Mouse (Mus musculus) mesoderm, embryonic 11.5 days (tissue): ENCODE measurements around the gene Gm27179.
"Not testable (repeated sequence)": the region's sequence is repeated elsewhere in the genome, so short reads cannot be mapped to it uniquely, and the experiment has no call there.

ENCODE experiments used
- DNase-seq: peaks from one replicate; pipeline ENCODE4 v3.0.0-alpha.2; 2012; ENCODE audit warnings: low read depth, low spot score

Gene Gm27179

DNA sequence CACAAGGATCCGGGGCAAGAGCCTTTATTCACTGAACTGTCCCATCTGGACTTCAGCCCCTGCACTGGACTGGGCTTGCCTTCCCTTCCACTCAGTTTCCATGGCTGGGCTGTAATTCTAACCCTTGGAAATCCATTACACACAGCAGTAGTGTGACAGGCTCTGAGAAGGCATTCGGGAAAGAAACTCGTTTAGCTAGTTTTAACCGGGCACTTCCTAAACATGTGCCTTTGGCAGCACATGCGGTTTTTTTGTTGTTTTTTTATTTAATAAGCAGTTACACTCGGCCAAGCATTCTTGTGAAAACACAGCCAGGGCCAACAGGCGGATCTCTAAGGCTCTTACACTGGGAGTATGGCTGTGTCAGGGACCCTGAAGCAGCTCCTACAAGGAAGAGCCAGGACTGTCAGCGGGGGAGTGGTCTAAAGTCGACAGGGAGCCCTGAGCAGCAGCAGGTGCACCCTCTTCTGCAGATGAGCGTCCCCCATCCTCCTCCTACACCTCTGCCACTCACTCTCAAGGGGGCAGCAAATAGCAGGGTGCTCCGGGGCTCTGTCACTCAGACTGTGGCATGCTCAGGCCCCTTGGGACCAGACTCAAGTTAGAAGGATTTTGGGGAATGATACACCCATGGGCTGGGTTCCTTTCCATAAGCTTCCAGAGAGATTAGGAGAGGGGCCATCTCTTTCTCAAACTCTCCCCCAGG lies 38.3 kb downstream of the Gm27179 start:
- not testable (repeated sequence) for DNase-seq

DNA sequence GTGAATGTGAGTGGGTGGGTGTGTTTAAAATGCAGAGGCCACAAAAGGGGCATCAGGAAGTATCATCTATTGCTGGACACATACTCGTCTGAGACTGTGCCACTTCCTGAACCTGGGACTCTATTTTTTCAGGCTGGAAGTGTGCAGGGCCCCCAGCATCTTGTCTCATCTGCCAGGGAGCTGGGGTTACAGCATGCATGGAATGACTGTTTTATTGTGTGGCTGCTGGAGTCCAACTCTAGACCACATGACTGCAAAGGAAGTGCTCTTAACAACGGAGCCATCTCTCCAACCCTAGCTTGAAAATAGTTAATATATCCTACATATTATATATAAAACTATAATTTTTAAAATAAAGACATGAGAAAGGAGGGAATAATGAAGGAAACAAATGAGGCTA lies 39.0 kb downstream of the Gm27179 start:
- not testable (repeated sequence) for DNase-seq

DNA sequence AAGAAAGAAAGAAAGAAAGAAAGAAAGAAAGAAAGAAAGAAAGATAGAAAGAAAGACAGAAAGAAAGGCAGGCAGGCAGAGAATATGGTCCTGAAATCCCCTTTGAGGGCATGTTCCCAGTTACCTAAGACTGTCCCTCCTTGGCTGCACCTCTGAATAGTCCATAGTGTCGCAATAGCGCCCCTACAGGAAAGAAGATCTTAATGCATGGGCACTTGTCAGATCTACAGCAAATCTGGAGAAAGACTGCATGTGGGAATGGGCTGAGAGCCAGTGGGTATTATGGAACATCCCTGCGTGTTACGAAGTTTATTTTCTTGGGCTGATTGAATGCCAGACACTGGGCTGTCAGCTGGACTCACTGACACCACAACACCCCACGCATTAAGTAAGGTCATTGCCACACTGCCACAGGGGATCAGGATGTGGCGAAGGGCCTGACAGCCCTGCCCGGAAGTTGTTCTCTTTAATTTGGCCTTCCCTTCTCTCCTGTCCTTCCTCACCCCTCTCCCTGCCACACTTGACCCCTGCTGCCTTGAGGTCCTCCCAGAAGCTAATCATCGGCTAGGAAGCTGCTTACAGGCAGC lies 42.1 kb downstream of the Gm27179 start:
- DNase-seq: not testable (repeated sequence)

DNA sequence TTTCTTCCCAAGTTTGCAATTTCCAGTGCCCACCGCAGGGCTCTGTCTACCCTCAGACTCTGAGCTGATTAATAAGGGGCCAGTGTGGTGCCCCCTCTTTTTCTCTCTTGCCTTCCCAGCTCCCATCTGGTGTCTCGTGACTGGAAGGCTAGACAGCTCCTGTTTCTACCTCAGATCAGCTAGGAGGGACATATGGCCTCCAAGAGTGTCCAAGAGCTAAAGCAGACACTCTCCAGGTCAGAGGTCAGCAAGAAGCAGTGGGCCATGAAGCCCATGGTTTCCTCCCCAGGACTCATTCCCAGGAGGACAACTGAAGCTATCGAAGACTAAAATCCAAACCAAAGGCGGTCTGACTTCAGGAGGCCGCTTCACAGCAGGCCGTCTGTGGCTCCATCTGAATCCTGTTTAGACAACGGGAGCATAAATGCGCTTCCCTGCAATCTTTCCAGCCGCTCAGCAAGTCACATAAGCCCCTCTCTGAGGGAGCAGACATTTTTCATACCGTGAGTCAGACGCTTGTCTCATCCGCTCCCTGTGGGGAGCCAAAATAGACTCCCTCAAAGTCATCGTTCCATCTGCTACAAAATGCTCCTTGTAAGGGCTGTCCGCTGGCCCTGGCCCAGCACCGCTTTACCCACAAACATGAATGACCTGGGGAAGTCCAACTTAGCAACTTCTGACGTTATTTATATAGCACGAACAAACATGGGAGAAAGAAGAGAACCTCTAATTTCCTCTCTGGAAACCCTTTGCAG lies 44.6 kb downstream of the Gm27179 start:
- DNase-seq: not testable (repeated sequence)

DNA sequence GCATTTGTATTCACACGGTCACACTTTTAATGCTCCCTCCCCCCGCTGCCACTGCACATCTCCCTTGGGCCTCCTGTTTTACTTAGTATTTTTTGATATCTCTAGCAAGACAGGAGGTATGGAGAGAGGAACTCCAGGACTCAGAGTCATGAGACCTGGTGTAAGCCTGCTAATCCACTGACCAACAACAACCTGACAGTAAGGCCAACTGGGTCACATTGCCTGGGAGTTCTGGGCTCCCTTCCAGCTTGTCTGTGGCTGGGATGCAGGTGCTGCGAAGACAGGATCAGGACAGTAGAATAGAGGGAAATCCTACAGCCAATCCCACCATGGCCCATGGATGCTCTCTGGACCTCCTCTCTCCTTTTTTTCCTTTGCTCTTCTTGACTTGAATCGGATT lies 47.9 kb downstream of the Gm27179 start:
- not testable (repeated sequence) for DNase-seq
